Mouse (Mus musculus): ENCODE measurements around the gene Glra1. TPM values are rescaled to one million over a fixed set of nuclear protein-coding genes. Genes with fewer than 3 reads are reported as not detected.
"Not testable (repeated sequence)": the region's sequence is repeated elsewhere in the genome, so short reads cannot be mapped to it uniquely, and the experiment has no call there.

Gene Glra1
- polyA plus RNA-seq (2015; fragmentation: Nextera tagmentation; extraction: Ambion mirVana) = not detected in 2 replicates

GRCm38 (mm10) chr11:55607808-55608523 is at the start of gene Glra1:
Glra1 (minus strand) TSS chr11:55608198.
- ATAC-seq = peak; percentile 45; the same call in 1 of the 2 replicates
- Histone ChIP-seq H3K4me2 (peak within 1 kb of the TSS; percentile 67), H3K27ac (no peak within 1 kb of the TSS), H3K9me3 (replicated peaks) (no peaks in the 10 kb centered on the region), H3K4me1 (peaks cover 10% of the 10 kb centered on the region; the same call in 1 of the 2 replicates), H3K9ac (peak within 1 kb of the TSS; percentile 47), H3K36me3 (ENCODE audit: poor library complexity, severe bottlenecking) (no peaks in the 10 kb centered on the region), H3K4me3 (peak within 1 kb of the TSS; percentile 41), H3K27me3 (peaks cover 68% of the 10 kb centered on the region)
- WGBS = under 1% methylated on average over 34 of the region's 36 CpGs

- Histone ChIP-seq H3K4me1 (no peaks in the 10 kb centered on the region), H3K27ac (no peak overlapping the region), H3K36me3 (ENCODE audit: poor library complexity, severe bottlenecking) (no peaks in the 10 kb centered on the region), H3K27me3 (no peaks in the 10 kb centered on the region), H3K9ac (no peak overlapping the region), H3K4me2 (no peak overlapping the region), H3K4me3 (no peak overlapping the region), H3K9me3 (replicated peaks) (no peaks in the 10 kb centered on the region)
- ATAC-seq = no peak
- WGBS = 70% methylated on average over 4 of the region's 4 CpGs
Measured at GRCm38 (mm10) chr11:55636961-55637360, 29.0 kb upstream of the Glra1 start.

GRCm38 (mm10) chr11:55633901-55634300 is 25.9 kb upstream of the Glra1 start:
- Histone ChIP-seq H3K9ac (no peak overlapping the region), H3K9me3 (replicated peaks) (no peaks in the 10 kb centered on the region), H3K36me3 (ENCODE audit: poor library complexity, severe bottlenecking) (no peaks in the 10 kb centered on the region), H3K4me2 (no peak overlapping the region), H3K4me1 (no peaks in the 10 kb centered on the region), H3K27me3 (no peaks in the 10 kb centered on the region), H3K27ac (no peak overlapping the region), H3K4me3 (no peak overlapping the region)
- ATAC-seq = no peak

GRCm38 (mm10) chr11:55614631-55615030 is 6.6 kb upstream of the Glra1 start:
- not testable (repeated sequence) for ATAC-seq; H3K27me3 ChIP-seq; H3K4me2 ChIP-seq; H3K9ac ChIP-seq; H3K4me1 ChIP-seq; H3K9me3 ChIP-seq (replicated peaks); H3K4me3 ChIP-seq; H3K27ac ChIP-seq; H3K36me3 ChIP-seq (ENCODE audit: poor library complexity, severe bottlenecking)
- 78% methylated on average over 8 of the region's 8 CpGs for WGBS

GRCm38 (mm10) chr11:55608524-55608920 is 524 bp upstream of the Glra1 start:
- ATAC-seq = 0 out of 2 replicates have a peak, but pooled peaks have one; percentile 33
- Histone ChIP-seq H3K27me3 (peaks cover 63% of the 10 kb centered on the region), H3K4me1 (peaks cover 10% of the 10 kb centered on the region; the same call in 1 of the 2 replicates), H3K9me3 (replicated peaks) (no peaks in the 10 kb centered on the region), H3K36me3 (ENCODE audit: poor library complexity, severe bottlenecking) (no peaks in the 10 kb centered on the region), H3K4me2 (peak overlapping the region; percentile 67), H3K4me3 (peak overlapping the region; percentile 41), H3K9ac (no peak overlapping the region), H3K27ac (no peak overlapping the region)
- WGBS = 2% methylated on average over 12 of the region's 12 CpGs

GRCm38 (mm10) chr11:55607066-55607807 is 761 bp downstream of the Glra1 start:
- peak overlapping the region; percentile 41 for H3K4me3 ChIP-seq
- WGBS = 3% methylated on average over 25 of the region's 26 CpGs
- H3K4me1 ChIP-seq = peaks cover 10% of the 10 kb centered on the region; the same call in 1 of the 2 replicates
- H3K27me3 ChIP-seq = peaks cover 68% of the 10 kb centered on the region
- no peak overlapping the region for H3K27ac ChIP-seq
- peak overlapping the region; percentile 67 for H3K4me2 ChIP-seq
- peak overlapping the region; percentile 47 for H3K9ac ChIP-seq
- no peaks in the 10 kb centered on the region for H3K36me3 ChIP-seq (ENCODE audit: poor library complexity, severe bottlenecking)
- peak; percentile 77 for ATAC-seq
- H3K9me3 ChIP-seq (replicated peaks) = no peaks in the 10 kb centered on the region

GRCm38 (mm10) chr11:55601447-55602065 is 6.4 kb downstream of the Glra1 start:
- H3K9ac ChIP-seq = no peak overlapping the region
- no peaks in the 10 kb centered on the region for H3K36me3 ChIP-seq (ENCODE audit: poor library complexity, severe bottlenecking)
- no peaks in the 10 kb centered on the region for H3K9me3 ChIP-seq (replicated peaks)
- H3K27me3 ChIP-seq = peaks cover 70% of the 10 kb centered on the region
- WGBS = 0% methylated on average over 11 of the region's 11 CpGs
- ATAC-seq = no peak
- no peak overlapping the region for H3K27ac ChIP-seq
- H3K4me2 ChIP-seq = no peak overlapping the region
- H3K4me3 ChIP-seq = no peak overlapping the region
- peaks cover 5% of the 10 kb centered on the region; the same call in 1 of the 2 replicates for H3K4me1 ChIP-seq

GRCm38 (mm10) chr11:55595726-55596125 is 12.3 kb downstream of the Glra1 start:
- no peak overlapping the region for H3K4me3 ChIP-seq
- no peaks in the 10 kb centered on the region for H3K36me3 ChIP-seq (ENCODE audit: poor library complexity, severe bottlenecking)
- peaks cover 29% of the 10 kb centered on the region for H3K27me3 ChIP-seq
- no peak overlapping the region for H3K4me2 ChIP-seq
- ATAC-seq = no peak
- no peak overlapping the region for H3K9ac ChIP-seq
- no peaks in the 10 kb centered on the region for H3K9me3 ChIP-seq (replicated peaks)
- H3K27ac ChIP-seq = no peak overlapping the region
- H3K4me1 ChIP-seq = no peaks in the 10 kb centered on the region
- 88% methylated on average over 1 of the region's 1 CpGs for WGBS

- Histone ChIP-seq H3K27me3 (peaks cover 16% of the 10 kb centered on the region), H3K27ac (no peak overlapping the region), H3K9me3 (replicated peaks) (no peaks in the 10 kb centered on the region), H3K4me1 (no peaks in the 10 kb centered on the region), H3K9ac (no peak overlapping the region), H3K36me3 (ENCODE audit: poor library complexity, severe bottlenecking) (no peaks in the 10 kb centered on the region), H3K4me2 (no peak overlapping the region), H3K4me3 (no peak overlapping the region)
- ATAC-seq = no peak
- 85% methylated on average over 3 of the region's 3 CpGs for WGBS
Measured at GRCm38 (mm10) chr11:55594411-55594810, 13.6 kb downstream of the Glra1 start.

GRCm38 (mm10) chr11:55591194-55591593 is 16.8 kb downstream of the Glra1 start:
- no peaks in the 10 kb centered on the region for H3K4me1 ChIP-seq
- no peak for ATAC-seq
- 53% methylated on average over 2 of the region's 2 CpGs for WGBS

GRCm38 (mm10) chr11:55589376-55590167 is 18.4 kb downstream of the Glra1 start:
- Histone ChIP-seq H3K27ac (no peak overlapping the region), H3K36me3 (ENCODE audit: poor library complexity, severe bottlenecking) (no peaks in the 10 kb centered on the region), H3K27me3 (no peaks in the 10 kb centered on the region), H3K4me2 (no peak overlapping the region), H3K9ac (no peak overlapping the region), H3K4me1 (no peaks in the 10 kb centered on the region), H3K9me3 (replicated peaks) (no peaks in the 10 kb centered on the region), H3K4me3 (no peak overlapping the region)
- ATAC-seq = no peak
- WGBS = 76% methylated on average over 9 of the region's 9 CpGs

More at GRCm38 (mm10) chr11:55591194-55591593, 16.8 kb downstream of the Glra1 start:
- H3K36me3 ChIP-seq (ENCODE audit: poor library complexity, severe bottlenecking) = no peaks in the 10 kb centered on the region
- no peak overlapping the region for H3K27ac ChIP-seq
- H3K9ac ChIP-seq = no peak overlapping the region
- H3K9me3 ChIP-seq (replicated peaks) = no peaks in the 10 kb centered on the region
- no peak overlapping the region for H3K4me3 ChIP-seq
- H3K27me3 ChIP-seq = no peaks in the 10 kb centered on the region
- no peak overlapping the region for H3K4me2 ChIP-seq
